Mouse (Mus musculus) CH12F3 (cell line): ENCODE results near the gene Minpp1.

Experiments
- in situ Hi-C: fragments of 300-500 bp; cut with MboI; formaldehyde crosslinking; loops from 2 replicates; pipeline ENCODE4 v1.14.3; 2020; ENCODE audit warnings: low sequenced_read_pairs

Gene Minpp1

GRCm38 (mm10) chr19:32522753-32523307 lies 37.3 kb downstream of the Minpp1 start:
- in situ Hi-C loops: loop anchor here (25.0 kb wide), 1 partner anchor 714 kb away; no protein-coding TSS in a partner anchor

- in situ Hi-C loops: loop anchor here (25.0 kb wide), 1 partner anchor 713 kb away; no protein-coding TSS in a partner anchor
These were observed 38.4 kb downstream of the Minpp1 start for GRCm38 (mm10) chr19:32523769-32524515.

- in situ Hi-C loops: loop anchor here (25.0 kb wide), 1 partner anchor 713 kb away; no protein-coding TSS in a partner anchor
These were observed 38.9 kb downstream of the Minpp1 start for GRCm38 (mm10) chr19:32524516-32524860.

- in situ Hi-C loops: no loop called here
These were observed 41.6 kb downstream of the Minpp1 start for GRCm38 (mm10) chr19:32527139-32527538.

GRCm38 (mm10) chr19:32528723-32529122 lies 43.2 kb downstream of the Minpp1 start:
- in situ Hi-C loops: no loop called here

GRCm38 (mm10) chr19:32529252-32529942 lies 43.8 kb downstream of the Minpp1 start:
- in situ Hi-C loops: no loop called here

- in situ Hi-C loops: no loop called here
These were observed 44.7 kb downstream of the Minpp1 start for GRCm38 (mm10) chr19:32530296-32530695.

GRCm38 (mm10) chr19:32532331-32532730 lies 46.8 kb downstream of the Minpp1 start:
- in situ Hi-C loops: no loop called here

- in situ Hi-C loops: no loop called here
These were observed 47.4 kb downstream of the Minpp1 start for GRCm38 (mm10) chr19:32532737-32533505.

GRCm38 (mm10) chr19:32534887-32535286 lies 49.3 kb downstream of the Minpp1 start:
- in situ Hi-C loops: no loop called here

GRCm38 (mm10) chr19:32542784-32543490 lies 57.4 kb downstream of the Minpp1 start:
- in situ Hi-C loops: no loop called here

- in situ Hi-C loops: no loop called here
These were observed 61.8 kb downstream of the Minpp1 start for GRCm38 (mm10) chr19:32547396-32547795.

- in situ Hi-C loops: no loop called here
These were observed 62.6 kb downstream of the Minpp1 start for GRCm38 (mm10) chr19:32548202-32548601.

- in situ Hi-C loops: no loop called here
These were observed 64.9 kb downstream of the Minpp1 start for GRCm38 (mm10) chr19:32550446-32550845.

- in situ Hi-C loops: no loop called here
These were observed 65.9 kb downstream of the Minpp1 start for GRCm38 (mm10) chr19:32551442-32551841.

GRCm38 (mm10) chr19:32552106-32552505 lies 66.5 kb downstream of the Minpp1 start:
- in situ Hi-C loops: no loop called here

GRCm38 (mm10) chr19:32553310-32553709 lies 67.7 kb downstream of the Minpp1 start:
- in situ Hi-C loops: no loop called here

GRCm38 (mm10) chr19:32555257-32555656 lies 69.7 kb downstream of the Minpp1 start:
- in situ Hi-C loops: no loop called here
